Mouse (Mus musculus): ENCODE measurements around the gene C4b.

DNA sequence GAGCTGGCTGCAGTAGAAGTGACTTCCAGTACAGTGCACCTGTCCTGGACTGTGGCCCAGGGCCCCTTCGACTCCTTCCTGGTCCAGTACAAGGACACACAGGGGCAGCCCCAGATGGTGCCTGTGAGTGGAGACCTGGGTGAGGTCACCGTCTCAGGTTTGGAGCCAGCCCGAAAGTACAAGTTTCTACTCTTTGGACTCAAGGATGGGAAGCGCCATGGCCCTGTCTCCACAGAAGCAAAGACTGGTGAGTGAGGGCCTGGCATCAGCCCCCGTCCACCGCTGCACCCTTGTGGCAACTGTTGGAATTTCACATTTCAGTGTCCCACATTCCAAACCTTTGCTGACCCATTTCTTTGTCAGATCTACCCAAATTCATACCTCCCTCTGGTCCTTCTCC lies 30.7 kb downstream of the C4b start:
- TF ChIP-seq CTCF (IDR thresholded peaks at IDR 0.05; ENCODE audit: low read depth) (peak; percentile 77), EP300 (optimal IDR thresholded peaks at IDR 0.05) (no peak)
